Mouse (Mus musculus) kidney, postnatal 0 days (tissue): ENCODE measurements around the gene Nt5dc1. TPM values are rescaled to one million over a fixed set of nuclear protein-coding genes. Genes with fewer than 3 reads are reported as not detected.
A peak's percentile ranks its signal among the peaks of the same experiment; 100 is the strongest.
"Not testable (repeated sequence)": the region's sequence is repeated elsewhere in the genome, so short reads cannot be mapped to it uniquely, and the experiment has no call there.

ENCODE experiments used
- ATAC-seq: fragments of 200-750 bp; cut with Nextera tagmentation; replicated peaks from 2 replicates; pipeline ENCODE4 v1.8.0; 2017; ENCODE audit warnings: low read depth, moderate number of reproducible peaks, moderate TSS enrichment, moderate library complexity; ENCODE audit not compliant: low FRiP score
- DNase-seq: peaks from one replicate; pipeline ENCODE4 v3.0.0-alpha.2; 2016; ENCODE audit warnings: low spot score
- H3K27ac ChIP-seq: fragments of 300-500 bp; sonication (generic); 2 replicates; pipeline ENCODE4 v1.5.1; 2014; ENCODE audit warnings: mild to moderate bottlenecking
- H3K27me3 ChIP-seq: fragments of 300-500 bp; sonication (generic); 2 replicates; pipeline ENCODE4 v1.6.1; 2014; ENCODE audit warnings: low read length, mixed read lengths; ENCODE audit not compliant: insufficient read depth
- H3K36me3 ChIP-seq: fragments of 300-500 bp; sonication (generic); 2 replicates; pipeline ENCODE4 v1.6.1; 2014; ENCODE audit warnings: low read length, mixed read lengths; ENCODE audit not compliant: insufficient read depth
- H3K4me1 ChIP-seq: fragments of 300-500 bp; sonication (generic); replicated peaks from 2 replicates; pipeline ENCODE4 v1.6.1; 2014; ENCODE audit warnings: antibody characterized with exemption, low read length, mixed read lengths; ENCODE audit not compliant: insufficient read depth
- H3K4me2 ChIP-seq: fragments of 300-500 bp; sonication (generic); 2 replicates; pipeline ENCODE4 v1.6.1; 2014; ENCODE audit warnings: mild to moderate bottlenecking, low read length, moderate library complexity, mixed read lengths
- H3K4me3 ChIP-seq: fragments of 300-500 bp; sonication (generic); replicated peaks from 2 replicates; pipeline ENCODE4 v1.5.1; 2014; ENCODE audit warnings: low read depth, low read length
- H3K9ac ChIP-seq: fragments of 300-500 bp; sonication (generic); 2 replicates; pipeline ENCODE4 v1.6.1; 2014; ENCODE audit warnings: low read depth, low read length
- H3K9me3 ChIP-seq: fragments of 300-500 bp; sonication (generic); replicated peaks from 2 replicates; pipeline ENCODE4 v1.6.1; 2016; ENCODE audit warnings: low read length, inconsistent platforms, mixed read lengths
- CTCF ChIP-seq: IDR thresholded peaks from 2 replicates; pipeline ENCODE4 v1.5.1; 2016; ENCODE audit warnings: antibody characterized with exemption, low read depth, mild to moderate bottlenecking, moderate library complexity
- WGBS: fragments of 180-500 bp; shearing (Covaris S2); extraction: QIAGEN DNeasy Blood & Tissue Kit; methylation state at CpG from one replicate; pipeline ENCODE4 v1.1.7; 2014; 5-methylcytosine and 5-hydroxymethylcytosine counted together
- polyA plus RNA-seq: library from polyadenylated mRNA; unstranded; fragments of >200 nt; fragmentation: Nextera tagmentation; extraction: Ambion mirVana; gene quantifications from 2 replicates; pipeline ENCODE4 v1.2.1, GENCODE M21; 2015

Gene Nt5dc1
- polyA plus RNA-seq, 1 experiment from 2014 or later, result 15.2 TPM

GRCm38 (mm10) chr10:34281962-34282388, 136.4 kb downstream of the Nt5dc1 start, which contains the start of gene Tspyl1:
Tspyl1 (plus strand) TSS chr10:34282190.
- peak within 1 kb of the TSS; percentile 97 for H3K9ac ChIP-seq
- peak within 1 kb of the TSS; percentile 84 for H3K4me2 ChIP-seq
- peak within 1 kb of the TSS; percentile 88 for H3K27ac ChIP-seq
- ATAC-seq (peak; percentile 98), DNase-seq (peak; percentile 98)
- under 1% methylated on average over 38 of the region's 38 CpGs for WGBS
- peak within 1 kb of the TSS; percentile 97 for H3K4me3 ChIP-seq
- no peaks in the 10 kb centered on the region for H3K36me3 ChIP-seq
- H3K27me3 ChIP-seq, result no peaks in the 10 kb centered on the region
- peaks cover 10% of the 10 kb centered on the region for H3K4me1 ChIP-seq
- H3K9me3 ChIP-seq, result no peaks in the 10 kb centered on the region
- TF ChIP-seq CTCF, result no peak

- Histone ChIP-seq H3K4me3 (peak overlapping the region; percentile 97), H3K4me2 (peak overlapping the region; percentile 84), H3K9me3 (no peaks in the 10 kb centered on the region), H3K4me1 (peaks cover 10% of the 10 kb centered on the region), H3K9ac (peak overlapping the region; percentile 97), H3K27ac (0 out of 2 replicates have a peak overlapping the region, but pooled peaks have one; percentile 19), H3K27me3 (no peaks in the 10 kb centered on the region), H3K36me3 (no peaks in the 10 kb centered on the region)
- no peak for TF ChIP-seq CTCF
- 14% methylated on average over 14 of the region's 14 CpGs for WGBS
- DNase-seq (peak; percentile 24), ATAC-seq (peak; percentile 6; the same call in 1 of the 2 replicates)
These were observed 137.0 kb downstream of the Nt5dc1 start for GRCm38 (mm10) chr10:34281211-34281961.

- Histone ChIP-seq H3K36me3 (no peaks in the 10 kb centered on the region), H3K27ac (no peak overlapping the region), H3K9me3 (no peaks in the 10 kb centered on the region), H3K27me3 (no peaks in the 10 kb centered on the region), H3K4me1 (peaks cover 10% of the 10 kb centered on the region), H3K4me2 (peak overlapping the region; percentile 84), H3K9ac (no peak overlapping the region), H3K4me3 (0 out of 2 replicates have a peak overlapping the region, but pooled peaks have one; percentile 11)
- 29% methylated on average over 13 of the region's 13 CpGs for WGBS
- peak; percentile 89 for TF ChIP-seq CTCF
- DNase-seq, result peak; percentile 90
- ATAC-seq, result no peak
These were observed 137.7 kb downstream of the Nt5dc1 start for GRCm38 (mm10) chr10:34280591-34281175.

- Histone ChIP-seq H3K9me3 (no peaks in the 10 kb centered on the region), H3K27ac (no peak overlapping the region), H3K27me3 (no peaks in the 10 kb centered on the region), H3K4me3 (no peak overlapping the region), H3K9ac (no peak overlapping the region), H3K4me1 (no peaks in the 10 kb centered on the region), H3K36me3 (no peaks in the 10 kb centered on the region), H3K4me2 (no peak overlapping the region)
- ATAC-seq (no peak), DNase-seq (no peak)
- 51% methylated on average over 7 of the region's 7 CpGs for WGBS
- TF ChIP-seq CTCF, result no peak
These were observed 146.7 kb downstream of the Nt5dc1 start for GRCm38 (mm10) chr10:34271681-34272080.

- Histone ChIP-seq H3K4me3 (no peak overlapping the region), H3K4me2 (no peak overlapping the region), H3K9ac (no peak overlapping the region), H3K9me3 (no peaks in the 10 kb centered on the region), H3K36me3 (no peaks in the 10 kb centered on the region), H3K27me3 (no peaks in the 10 kb centered on the region), H3K27ac (no peak overlapping the region), H3K4me1 (no peaks in the 10 kb centered on the region)
- DNase-seq, result no peak
- no peak for ATAC-seq
- no peak for TF ChIP-seq CTCF
- 66% methylated on average over 5 of the region's 5 CpGs for WGBS
These were observed 150.9 kb downstream of the Nt5dc1 start for GRCm38 (mm10) chr10:34267312-34268070.

- Histone ChIP-seq H3K36me3 (no peaks in the 10 kb centered on the region), H3K27ac (no peak overlapping the region), H3K4me3 (no peak overlapping the region), H3K9ac (no peak overlapping the region), H3K4me2 (no peak overlapping the region), H3K27me3 (no peaks in the 10 kb centered on the region), H3K9me3 (no peaks in the 10 kb centered on the region), H3K4me1 (no peaks in the 10 kb centered on the region)
- TF ChIP-seq CTCF, result no peak
- DNase-seq, result no peak
- WGBS, result 81% methylated on average over 4 of the region's 4 CpGs
- no peak for ATAC-seq
These were observed 153.2 kb downstream of the Nt5dc1 start for GRCm38 (mm10) chr10:34265106-34265505.

- H3K36me3 ChIP-seq, H3K27me3 ChIP-seq, DNase-seq, H3K9ac ChIP-seq, H3K4me3 ChIP-seq, ATAC-seq, H3K4me1 ChIP-seq, H3K9me3 ChIP-seq, H3K4me2 ChIP-seq, H3K27ac ChIP-seq: not testable (repeated sequence)
- 83% methylated on average over 9 of the region's 9 CpGs for WGBS
These were observed 165.5 kb downstream of the Nt5dc1 start for GRCm38 (mm10) chr10:34252833-34253232.
